Mouse (Mus musculus) CH12.LX (cell line): Measurements from ENCODE around the gene Pml.

Source experiments
- CTCF ChIP-seq, 2 experiments: IDR thresholded peaks in 1 of 2; conservative IDR thresholded peaks in 1 of 2; 2 replicates each; pipeline ENCODE4 v1.5.1; 2011 to 2012; ENCODE audit warnings: low read depth in 2 of 2, low read length in 2 of 2, improper control_type of control experiment in 1 of 2, inconsistent platforms in 1 of 2, mild to moderate bottlenecking in 1 of 2, moderate library complexity in 1 of 2
- E2F4 ChIP-seq: IDR thresholded peaks from 2 replicates; pipeline ENCODE4 v1.6.1; 2011; ENCODE audit warnings: low read depth, low read length, improper control_type of control experiment; ENCODE audit not compliant: insufficient replicate concordance
- TBP ChIP-seq: conservative IDR thresholded peaks from 2 replicates; pipeline ENCODE4 v1.6.1; 2011; ENCODE audit warnings: low read depth, low read length, improper control_type of control experiment
- ZNF384 ChIP-seq: IDR thresholded peaks from 2 replicates; pipeline ENCODE4 v1.6.1; 2012; ENCODE audit warnings: low read depth, low read length, improper control_type of control experiment, inconsistent platforms

GRCm38 (mm10) chr9:58228777-58229466, 20.7 kb downstream of the Pml start:
- TF ChIP-seq ZNF384 (no peak), CTCF (conservative IDR thresholded peaks at IDR 0.05 in 1 of 2, IDR thresholded peaks at IDR 0.05 in 1 of 2; ENCODE audit: low read depth in 2 of 2, low read length in 2 of 2) (no peak), TBP (no peak), E2F4 (no peak)
